Mouse (Mus musculus) ovary, postnatal 14 days (tissue): ENCODE data around the gene Car9.
"Not testable (repeated sequence)": the region's sequence is repeated elsewhere in the genome, so short reads cannot be mapped to it uniquely, and the experiment has no call there.

Experiments
- DNase-seq: peaks from one replicate; pipeline ENCODE4 v3.0.0; 2022; ENCODE audit warnings: low spot score

Gene Car9

GRCm38 (mm10) chr4:43506536-43507185 lies at the start of gene Car9:
TSS of gene Car9 (plus strand) at chr4:43506966.
- no peak for DNase-seq

- no peak for DNase-seq
Measured at GRCm38 (mm10) chr4:43457124-43457523, 49.6 kb upstream of the Car9 start.

GRCm38 (mm10) chr4:43463102-43463501 lies 43.7 kb upstream of the Car9 start:
- DNase-seq = no peak

GRCm38 (mm10) chr4:43465935-43466334 lies 40.8 kb upstream of the Car9 start:
- DNase-seq = no peak

- no peak for DNase-seq
Measured at GRCm38 (mm10) chr4:43466872-43467271, 39.9 kb upstream of the Car9 start.

- no peak for DNase-seq
Measured at GRCm38 (mm10) chr4:43470301-43470700, 36.5 kb upstream of the Car9 start.

- DNase-seq = no peak
Measured at GRCm38 (mm10) chr4:43473636-43474035, 33.1 kb upstream of the Car9 start.

GRCm38 (mm10) chr4:43476604-43477003 lies 30.2 kb upstream of the Car9 start:
- DNase-seq = no peak

- peak; percentile 74 for DNase-seq
Measured at GRCm38 (mm10) chr4:43477857-43478533, 28.8 kb upstream of the Car9 start.

GRCm38 (mm10) chr4:43478534-43478858 lies 28.3 kb upstream of the Car9 start:
- DNase-seq = no peak

- DNase-seq = peak; percentile 63
Measured at GRCm38 (mm10) chr4:43478906-43479832, 27.6 kb upstream of the Car9 start.

- no peak for DNase-seq
Measured at GRCm38 (mm10) chr4:43480985-43481384, 25.8 kb upstream of the Car9 start.

GRCm38 (mm10) chr4:43481894-43482456 lies 24.8 kb upstream of the Car9 start:
- no peak for DNase-seq

- DNase-seq = no peak
Measured at GRCm38 (mm10) chr4:43482591-43482990, 24.2 kb upstream of the Car9 start.

- no peak for DNase-seq
Measured at GRCm38 (mm10) chr4:43483535-43484091, 23.2 kb upstream of the Car9 start, which contains the start of gene Sit1. TSS of gene Sit1 (minus strand) at chr4:43483734.

GRCm38 (mm10) chr4:43485666-43486065 lies 21.1 kb upstream of the Car9 start:
- DNase-seq = not testable (repeated sequence)

- no peak for DNase-seq
Measured at GRCm38 (mm10) chr4:43489611-43490010, 17.2 kb upstream of the Car9 start.

- no peak for DNase-seq
Measured at GRCm38 (mm10) chr4:43490801-43491200, 16.0 kb upstream of the Car9 start.

GRCm38 (mm10) chr4:43492101-43492820 lies 14.5 kb upstream of the Car9 start:
- no peak for DNase-seq

GRCm38 (mm10) chr4:43492821-43493185 lies 14.0 kb upstream of the Car9 start, which contains the start of gene Ccdc107:
TSS of gene Ccdc107 (plus strand) at chr4:43492900.
- DNase-seq = peak; percentile 68

- DNase-seq = peak; percentile 98
Measured at GRCm38 (mm10) chr4:43493186-43493845, 13.4 kb upstream of the Car9 start.
